Mouse (Mus musculus): ENCODE measurements around the gene Meioc.
"Not testable (repeated sequence)": the region's sequence is repeated elsewhere in the genome, so short reads cannot be mapped to it uniquely, and the experiment has no call there.

Meioc gene

GRCm38 (mm10) chr11:102690162-102690561 lies 26.6 kb downstream of the Meioc start:
- DNase-seq (ENCODE audit: low read depth) = peak; percentile 85

- no peak for DNase-seq (ENCODE audit: low read depth)
These were observed 31.8 kb downstream of the Meioc start for GRCm38 (mm10) chr11:102695289-102695688.

- peak; percentile 89 for DNase-seq (ENCODE audit: low read depth)
These were observed 34.0 kb downstream of the Meioc start, which contains the start of gene Ccdc43 for GRCm38 (mm10) chr11:102697338-102698017. TSS of gene Ccdc43 (minus strand) at chr11:102697782.

- DNase-seq (ENCODE audit: low read depth) = no peak
These were observed 34.5 kb downstream of the Meioc start for GRCm38 (mm10) chr11:102698018-102698476.

- DNase-seq (ENCODE audit: low read depth) = not testable (repeated sequence)
These were observed 38.7 kb downstream of the Meioc start for GRCm38 (mm10) chr11:102702206-102702605.

GRCm38 (mm10) chr11:102712411-102712810 lies 48.9 kb downstream of the Meioc start:
- DNase-seq (ENCODE audit: low read depth) = no peak

- not testable (repeated sequence) for DNase-seq (ENCODE audit: low read depth)
These were observed 51.1 kb downstream of the Meioc start for GRCm38 (mm10) chr11:102714578-102714977.

GRCm38 (mm10) chr11:102716135-102716534 lies 52.6 kb downstream of the Meioc start:
- no peak for DNase-seq (ENCODE audit: low read depth)

- peak; percentile 17 for DNase-seq (ENCODE audit: low read depth)
These were observed 62.1 kb downstream of the Meioc start for GRCm38 (mm10) chr11:102725574-102725973.

GRCm38 (mm10) chr11:102728614-102729013 lies 65.1 kb downstream of the Meioc start:
- peak; percentile 65 for DNase-seq (ENCODE audit: low read depth)

- no peak for DNase-seq (ENCODE audit: low read depth)
These were observed 66.3 kb downstream of the Meioc start for GRCm38 (mm10) chr11:102729835-102730234.

GRCm38 (mm10) chr11:102731366-102731765 lies 67.8 kb downstream of the Meioc start:
- no peak for DNase-seq (ENCODE audit: low read depth)

Measured in induced T-regulatory cell, adult 2 months (primary cell).